Mouse (Mus musculus): ENCODE results near the gene Pdcd4.
"Not testable (repeated sequence)": the region's sequence is repeated elsewhere in the genome, so short reads cannot be mapped to it uniquely, and the experiment has no call there.

Gene Pdcd4

GRCm38 (mm10) chr19:53941139-53941538 lies 49.1 kb downstream of the Pdcd4 start:
- H3K4me3 ChIP-seq (replicated peaks; ENCODE audit: low read length), result no peak overlapping the region
- H3K9me3 ChIP-seq (ENCODE audit: low read length), result no peaks in the 10 kb centered on the region
- no peaks in the 10 kb centered on the region for H3K36me3 ChIP-seq (ENCODE audit: insufficient read depth, low read length)
- no peak for TF ChIP-seq CTCF (conservative IDR thresholded peaks at IDR 0.05; ENCODE audit: low read length)
- no peak for TF ChIP-seq NANOG (IDR thresholded peaks at IDR 0.05; ENCODE audit: borderline replicate concordance, low read length)
- no peak for TF ChIP-seq POU5F1 (IDR thresholded peaks at IDR 0.05; ENCODE audit: borderline replicate concordance, low read length)
- H3K4me1 ChIP-seq (replicated peaks; ENCODE audit: low read depth, low read length), result peaks cover 13% of the 10 kb centered on the region
- H3K27me3 ChIP-seq (ENCODE audit: insufficient read depth, low read length), result no peaks in the 10 kb centered on the region

GRCm38 (mm10) chr19:53942342-53942741 lies 50.3 kb downstream of the Pdcd4 start:
- H3K4me1 ChIP-seq (replicated peaks; ENCODE audit: low read depth, low read length), result peaks cover 19% of the 10 kb centered on the region
- H3K27me3 ChIP-seq (ENCODE audit: insufficient read depth, low read length), result no peaks in the 10 kb centered on the region
- H3K36me3 ChIP-seq (ENCODE audit: insufficient read depth, low read length), result no peaks in the 10 kb centered on the region
- no peak overlapping the region for H3K4me3 ChIP-seq (replicated peaks; ENCODE audit: low read length)
- H3K9me3 ChIP-seq (ENCODE audit: low read length), result no peaks in the 10 kb centered on the region
- no peak for TF ChIP-seq POU5F1 (IDR thresholded peaks at IDR 0.05; ENCODE audit: borderline replicate concordance, low read length)
- no peak for TF ChIP-seq NANOG (IDR thresholded peaks at IDR 0.05; ENCODE audit: borderline replicate concordance, low read length)
- TF ChIP-seq CTCF (conservative IDR thresholded peaks at IDR 0.05; ENCODE audit: low read length), result no peak

GRCm38 (mm10) chr19:53943802-53944785 lies 52.1 kb downstream of the Pdcd4 start, which contains the start of the genes Shoc2 and Bbip1:
Shoc2 (plus strand) TSS chr19:53944306.
Bbip1 (minus strand) TSS chr19:53944627.
- no peaks in the 10 kb centered on the region for H3K27me3 ChIP-seq (ENCODE audit: insufficient read depth, low read length)
- peaks cover 25% of the 10 kb centered on the region for H3K4me1 ChIP-seq (replicated peaks; ENCODE audit: low read depth, low read length)
- H3K9me3 ChIP-seq (ENCODE audit: low read length), result no peaks in the 10 kb centered on the region
- H3K4me3 ChIP-seq (replicated peaks; ENCODE audit: low read length), result peak within 1 kb of the TSS; percentile 91
- no peak for TF ChIP-seq NANOG (IDR thresholded peaks at IDR 0.05; ENCODE audit: borderline replicate concordance, low read length)
- TF ChIP-seq CTCF (conservative IDR thresholded peaks at IDR 0.05; ENCODE audit: low read length), result no peak
- no peak for TF ChIP-seq POU5F1 (IDR thresholded peaks at IDR 0.05; ENCODE audit: borderline replicate concordance, low read length)
- no peaks in the 10 kb centered on the region for H3K36me3 ChIP-seq (ENCODE audit: insufficient read depth, low read length)

GRCm38 (mm10) chr19:53944786-53945169 lies 52.7 kb downstream of the Pdcd4 start:
- no peaks in the 10 kb centered on the region for H3K27me3 ChIP-seq (ENCODE audit: insufficient read depth, low read length)
- no peaks in the 10 kb centered on the region for H3K9me3 ChIP-seq (ENCODE audit: low read length)
- H3K36me3 ChIP-seq (ENCODE audit: insufficient read depth, low read length), result no peaks in the 10 kb centered on the region
- TF ChIP-seq NANOG (IDR thresholded peaks at IDR 0.05; ENCODE audit: borderline replicate concordance, low read length) (no peak), CTCF (conservative IDR thresholded peaks at IDR 0.05; ENCODE audit: low read length) (no peak), POU5F1 (IDR thresholded peaks at IDR 0.05; ENCODE audit: borderline replicate concordance, low read length) (no peak)
- H3K4me1 ChIP-seq (replicated peaks; ENCODE audit: low read depth, low read length), result peaks cover 28% of the 10 kb centered on the region
- peak overlapping the region; percentile 90 for H3K4me3 ChIP-seq (replicated peaks; ENCODE audit: low read length)

- Histone ChIP-seq H3K4me1 (replicated peaks; ENCODE audit: low read depth, low read length) (peaks cover 30% of the 10 kb centered on the region), H3K9me3 (ENCODE audit: low read length) (no peaks in the 10 kb centered on the region), H3K27me3 (ENCODE audit: insufficient read depth, low read length) (no peaks in the 10 kb centered on the region), H3K4me3 (replicated peaks; ENCODE audit: low read length) (peak overlapping the region; percentile 90), H3K36me3 (ENCODE audit: insufficient read depth, low read length) (no peaks in the 10 kb centered on the region)
- TF ChIP-seq NANOG (IDR thresholded peaks at IDR 0.05; ENCODE audit: borderline replicate concordance, low read length), result no peak
- TF ChIP-seq POU5F1 (IDR thresholded peaks at IDR 0.05; ENCODE audit: borderline replicate concordance, low read length), result no peak
- TF ChIP-seq CTCF (conservative IDR thresholded peaks at IDR 0.05; ENCODE audit: low read length), result no peak
Measured at GRCm38 (mm10) chr19:53945171-53946042, 53.4 kb downstream of the Pdcd4 start.

GRCm38 (mm10) chr19:53957513-53957912 lies 65.5 kb downstream of the Pdcd4 start:
- Histone ChIP-seq H3K4me1 (replicated peaks; ENCODE audit: low read depth, low read length) (peaks cover 23% of the 10 kb centered on the region), H3K36me3 (ENCODE audit: insufficient read depth, low read length) (no peaks in the 10 kb centered on the region), H3K27me3 (ENCODE audit: insufficient read depth, low read length) (no peaks in the 10 kb centered on the region), H3K9me3 (ENCODE audit: low read length) (no peaks in the 10 kb centered on the region), H3K4me3 (replicated peaks; ENCODE audit: low read length) (no peak overlapping the region)
- no peak for TF ChIP-seq NANOG (IDR thresholded peaks at IDR 0.05; ENCODE audit: borderline replicate concordance, low read length)
- TF ChIP-seq CTCF (conservative IDR thresholded peaks at IDR 0.05; ENCODE audit: low read length), result no peak
- no peak for TF ChIP-seq POU5F1 (IDR thresholded peaks at IDR 0.05; ENCODE audit: borderline replicate concordance, low read length)

GRCm38 (mm10) chr19:53962511-53962910 lies 70.5 kb downstream of the Pdcd4 start:
- Histone ChIP-seq H3K4me1 (replicated peaks; ENCODE audit: low read depth, low read length) (peaks cover under 1% of the 10 kb centered on the region; the same call in 1 of the 2 replicates), H3K9me3 (ENCODE audit: low read length) (no peaks in the 10 kb centered on the region), H3K36me3 (ENCODE audit: insufficient read depth, low read length) (no peaks in the 10 kb centered on the region), H3K4me3 (replicated peaks; ENCODE audit: low read length) (no peak overlapping the region), H3K27me3 (ENCODE audit: insufficient read depth, low read length) (no peaks in the 10 kb centered on the region)
- no peak for TF ChIP-seq CTCF (conservative IDR thresholded peaks at IDR 0.05; ENCODE audit: low read length)
- no peak for TF ChIP-seq POU5F1 (IDR thresholded peaks at IDR 0.05; ENCODE audit: borderline replicate concordance, low read length)
- TF ChIP-seq NANOG (IDR thresholded peaks at IDR 0.05; ENCODE audit: borderline replicate concordance, low read length), result no peak

- H3K27me3 ChIP-seq (ENCODE audit: insufficient read depth, low read length); H3K36me3 ChIP-seq (ENCODE audit: insufficient read depth, low read length); H3K4me3 ChIP-seq (replicated peaks; ENCODE audit: low read length); H3K4me1 ChIP-seq (replicated peaks; ENCODE audit: low read depth, low read length); H3K9me3 ChIP-seq (ENCODE audit: low read length): not testable (repeated sequence)
Measured at GRCm38 (mm10) chr19:53964347-53964746, 72.3 kb downstream of the Pdcd4 start.

Measured in E14TG2a.4 (cell line).